In the genomic region with DNA sequence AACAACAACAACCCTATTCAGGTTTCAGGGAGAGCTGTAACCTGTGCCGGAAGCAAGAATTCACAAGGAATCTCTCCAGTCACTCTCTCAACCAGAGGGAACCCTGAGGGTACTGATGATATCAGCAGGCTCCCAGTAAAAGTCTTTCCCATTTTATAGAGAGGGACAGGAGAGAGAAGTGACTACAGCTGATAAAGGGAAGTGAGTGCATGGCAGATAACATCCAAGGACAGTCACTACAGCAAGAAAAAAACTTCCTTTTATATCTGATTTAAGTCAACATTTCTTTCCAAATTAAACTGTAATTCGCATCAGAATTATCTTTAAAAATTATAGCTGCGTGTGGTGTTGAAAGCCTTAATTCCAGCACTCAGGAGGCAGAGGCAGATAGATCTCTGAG, we compare ENCODE assay signal across 23 mouse cellular contexts. TPM values are rescaled to one million over a fixed set of nuclear protein-coding genes. Genes with fewer than 3 reads are reported as not detected.
DNase-seq lines count a peak whose midpoint lies in the region; ATAC-seq and TF ChIP-seq lines count a peak whose summit lies in the region.
"Had no signal": no experiment of that assay in that cellular context is flagged by ENCODE, and none has a peak within 500 bp of the region (broad histone marks: within the 10 kb centered on the region; RNA-seq: fewer than 3 reads in every experiment).

No protein-coding gene starts in this region.

- 70% methylated on average over 3 of the region's 3 CpGs for WGBS in liver, postnatal 0 days (ENCODE audit: insufficient replicate concordance)
- 80% methylated on average over 3 of the region's 3 CpGs for WGBS in liver, embryonic 11.5 days

- TF ChIP-seq CTCF in liver, postnatal 0 days (IDR thresholded peaks at IDR 0.05; ENCODE audit: low read depth), result no peak
- no peak for TF ChIP-seq CTCF in bone marrow macrophage, adult 2 months (IDR thresholded peaks at IDR 0.05; ENCODE audit: low read depth, low read length)

- DNase-seq in liver, postnatal 0 days, result no peak
- DNase-seq in liver, embryonic 11.5 days (ENCODE audit: low spot score), result no peak
- peak; percentile 51 for DNase-seq in 416B (ENCODE audit: low read depth)
- no peak for DNase-seq in adrenal gland, postnatal 10 days
- DNase-seq: adrenal gland, adult 8-10 months; adrenal gland, postnatal 25 days; cerebellum, adult 11-12 months; cerebellum, adult 2 months; cerebellum, adult 9-10 months; cerebellum, postnatal 10 days; cerebellum, postnatal 25 days had no signal

- peaks cover 6% of the 10 kb centered on the region for H3K36me3 ChIP-seq in liver, postnatal 0 days (replicated peaks; ENCODE audit: insufficient read depth, low read length)
- H3K36me3 ChIP-seq in liver, embryonic 11.5 days (ENCODE audit: control insufficient read depth, insufficient read depth, low read length), result no peaks in the 10 kb centered on the region
- H3K36me3 ChIP-seq: embryonic facial prominence, embryonic 13.5 days; forebrain, embryonic 10.5 days; forebrain, embryonic 12.5 days had no signal

- no peaks in the 10 kb centered on the region for H3K27me3 ChIP-seq in liver, postnatal 0 days (ENCODE audit: insufficient read depth, low read length)
- no peaks in the 10 kb centered on the region for H3K27me3 ChIP-seq in liver, embryonic 11.5 days (replicated peaks; ENCODE audit: control insufficient read depth, insufficient read depth, low read length)
- H3K27me3 ChIP-seq: embryonic facial prominence, embryonic 13.5 days; embryonic facial prominence, embryonic 15.5 days; forebrain, embryonic 12.5 days; Patski had no signal

- H3K9me3 ChIP-seq in liver, postnatal 0 days (ENCODE audit: low read length), result no peaks in the 10 kb centered on the region
- H3K9me3 ChIP-seq in liver, embryonic 11.5 days (ENCODE audit: control insufficient read depth, low read length), result no peaks in the 10 kb centered on the region
- H3K9me3 ChIP-seq: embryonic facial prominence, embryonic 13.5 days; embryonic facial prominence, embryonic 15.5 days; forebrain, embryonic 10.5 days; forebrain, embryonic 12.5 days had no signal

- no peak for ATAC-seq in liver, postnatal 0 days
- no peak for ATAC-seq in liver, embryonic 11.5 days (replicated peaks; ENCODE audit: low FRiP score)
- peak; percentile 33; the same call in 1 of the 2 replicates for ATAC-seq in megakaryocyte, adult 5-6 weeks (ENCODE audit: poor library complexity, severe bottlenecking)
- ATAC-seq in inflammation-experienced regulatory T-cells, adult 6 months, result no peak
- ATAC-seq: activated CD4-positive, CD25-positive, alpha-beta regulatory T cell, adult 4 months; forebrain, embryonic 14.5 days; forebrain, embryonic 16.5 days; Patski had no signal

- H3K4me3 ChIP-seq in liver, postnatal 0 days (ENCODE audit: low read depth, low read length), result no peak overlapping the region
- no peak overlapping the region for H3K4me3 ChIP-seq in liver, embryonic 11.5 days (ENCODE audit: low read depth, low read length)
- no peak overlapping the region for H3K4me3 ChIP-seq in bone marrow macrophage, adult 2 months (ENCODE audit: insufficient read depth, low read length)
- H3K4me3 ChIP-seq: embryonic facial prominence, embryonic 13.5 days; embryonic facial prominence, embryonic 15.5 days; erythroblast, embryonic 14.5 days; forebrain, embryonic 10.5 days; forebrain, embryonic 12.5 days had no signal

- no peak for TF ChIP-seq EP300 in liver, postnatal 0 days (IDR thresholded peaks at IDR 0.05; ENCODE audit: low read depth)

- H3K4me2 ChIP-seq in liver, postnatal 0 days (ENCODE audit: low read depth, low read length), result no peak overlapping the region
- H3K4me2 ChIP-seq in liver, embryonic 11.5 days, result no peak overlapping the region
- H3K4me2 ChIP-seq: embryonic facial prominence, embryonic 13.5 days; embryonic facial prominence, embryonic 15.5 days; forebrain, embryonic 12.5 days had no signal

- peaks cover 15% of the 10 kb centered on the region for H3K4me1 ChIP-seq in liver, postnatal 0 days (ENCODE audit: insufficient read depth)
- peaks cover 22% of the 10 kb centered on the region for H3K4me1 ChIP-seq in liver, embryonic 11.5 days (replicated peaks; ENCODE audit: control insufficient read depth, insufficient read depth, low read length)
- H3K4me1 ChIP-seq in bone marrow macrophage, adult 2 months (ENCODE audit: control insufficient read depth, insufficient read depth, low read length), result peaks cover 23% of the 10 kb centered on the region
- H3K4me1 ChIP-seq: forebrain, embryonic 10.5 days had no signal

- no peak overlapping the region for H3K9ac ChIP-seq in liver, postnatal 0 days (replicated peaks)
- no peak overlapping the region for H3K9ac ChIP-seq in liver, embryonic 11.5 days (ENCODE audit: low read depth, low read length)
- H3K9ac ChIP-seq: embryonic facial prominence, embryonic 13.5 days; embryonic facial prominence, embryonic 15.5 days; forebrain, embryonic 12.5 days had no signal

- peak overlapping the region; percentile 22; the same call in 1 of the 2 replicates for H3K27ac ChIP-seq in liver, postnatal 0 days (ENCODE audit: low read depth)
- no peak overlapping the region for H3K27ac ChIP-seq in liver, embryonic 11.5 days (ENCODE audit: low read depth, low read length)
- H3K27ac ChIP-seq in bone marrow macrophage, adult 2 months (ENCODE audit: insufficient read depth, low read depth, low read length), result peak overlapping the region; percentile 19; the same call in 1 of the 2 replicates
- H3K27ac ChIP-seq: embryonic facial prominence, embryonic 13.5 days; embryonic facial prominence, embryonic 15.5 days; forebrain, embryonic 10.5 days; forebrain, embryonic 12.5 days had no signal

- no peak for TF ChIP-seq POLR2A in bone marrow macrophage, adult 2 months (IDR thresholded peaks at IDR 0.05; ENCODE audit: borderline replicate concordance, low read depth, low read length)

RNA-seq across cellular contexts. Expression of a gene that starts 12.0 kb away (rescaled TPM):
- 44.9 and 53.7 TPM in 2 replicates for polyA plus RNA-seq in liver, postnatal 0 days (2015; fragmentation: Nextera tagmentation; extraction: Ambion mirVana)
- 52.9 and 57.3 TPM in 2 replicates for polyA plus RNA-seq in liver, embryonic 11.5 days (2014; fragmentation: Nextera tagmentation; extraction: Ambion mirVana)
- 73.3 and 76.6 TPM in 2 replicates for polyA plus RNA-seq in bone marrow macrophage, adult 2 months (2012; ENCODE audit: insufficient read depth, insufficient read length, missing spikeins)
- total RNA-seq in megakaryocyte, adult 5-6 weeks (2015), result 61.5 and 79.5 TPM in 2 replicates
- total RNA-seq in megakaryocyte, adult 5-6 weeks (2017), result 103 and 184 TPM in 2 replicates
- 100 to 1,000 TPM in 1 of 3 experiments, 10 to 100 TPM in 2; 79.3 to 111 (median 99.2) TPM for polyA plus RNA-seq in inflammation-experienced regulatory T-cells, adult 6 months (2017; shearing (Covaris generic))
- 10 to 100 TPM; 68.2 to 75.6 TPM for total RNA-seq in adrenal gland, postnatal 10 days (2021)

RNA-seq across cellular contexts. Expression of a gene that starts 43.3 kb away (rescaled TPM):
- polyA plus RNA-seq in liver, postnatal 0 days (2015; fragmentation: Nextera tagmentation; extraction: Ambion mirVana), result 27.5 and 28.5 TPM in 2 replicates
- 22.6 and 23.3 TPM in 2 replicates for polyA plus RNA-seq in liver, embryonic 11.5 days (2014; fragmentation: Nextera tagmentation; extraction: Ambion mirVana)
- 3.8 and 4.1 TPM in 2 replicates for polyA plus RNA-seq in bone marrow macrophage, adult 2 months (2012; ENCODE audit: insufficient read depth, insufficient read length, missing spikeins)
- not detected in 2 replicates for total RNA-seq in megakaryocyte, adult 5-6 weeks (2015)
- 0.15 TPM in 1 of 2 replicates, not detected in the other for total RNA-seq in megakaryocyte, adult 5-6 weeks (2017)
- under 1 TPM in 2 of 3 experiments, not detected in 1; 0.09 to 0.26 TPM for polyA plus RNA-seq in inflammation-experienced regulatory T-cells, adult 6 months (2017; shearing (Covaris generic))
- total RNA-seq in adrenal gland, postnatal 10 days (2021), result 100 to 1,000 TPM; 327 to 368 TPM
